Mouse (Mus musculus) brown adipose tissue, adult 24 weeks (tissue): ENCODE results near the gene Gadd45a. TPM values are rescaled to one million over a fixed set of nuclear protein-coding genes. Genes with fewer than 3 reads are reported as not detected.
"Not testable (repeated sequence)": the region's sequence is repeated elsewhere in the genome, so short reads cannot be mapped to it uniquely, and the experiment has no call there.

ENCODE experiments used
- H3K27ac ChIP-seq: fragments of 200-500 bp; replicated peaks from 2 replicates; pipeline ENCODE4 v1.5.1; 2012; ENCODE audit warnings: low read depth, mild to moderate bottlenecking, low read length
- H3K4me1 ChIP-seq: fragments of 200-500 bp; 2 replicates; pipeline ENCODE4 v1.6.1; 2012; ENCODE audit warnings: low read length, mixed read lengths; ENCODE audit not compliant: control insufficient read depth, insufficient read depth, insufficient read length
- H3K4me3 ChIP-seq: fragments of 200-500 bp; 2 replicates; pipeline ENCODE4 v1.5.1; 2012; ENCODE audit warnings: low read depth, mild to moderate bottlenecking, low read length, moderate library complexity; ENCODE audit not compliant: insufficient read depth
- polyA plus RNA-seq: library from polyadenylated mRNA; stranded (reverse); fragments of >200 nt; gene quantifications from 2 replicates; pipeline ENCODE4 v1.2.4, GENCODE M21; 2012; ENCODE audit not compliant: missing spikeins, insufficient read depth, insufficient read length

Gene Gadd45a
- polyA plus RNA-seq, 1 experiment = 6.2 TPM

- Histone ChIP-seq H3K4me1 (no peaks in the 10 kb centered on the region), H3K27ac (no peak overlapping the region), H3K4me3 (peak overlapping the region; percentile 88)
Observed at GRCm38 (mm10) chr6:67035388-67036299, 1.6 kb downstream of the Gadd45a start.

- Histone ChIP-seq H3K4me1 (no peaks in the 10 kb centered on the region), H3K27ac (no peak overlapping the region)
Observed at GRCm38 (mm10) chr6:67034331-67035130, 2.7 kb downstream of the Gadd45a start.

GRCm38 (mm10) chr6:67033604-67034003, 3.7 kb downstream of the Gadd45a start:
- Histone ChIP-seq H3K4me1 (no peaks in the 10 kb centered on the region), H3K27ac (no peak overlapping the region)

More at GRCm38 (mm10) chr6:67034331-67035130, 2.7 kb downstream of the Gadd45a start:
- H3K4me3 ChIP-seq = no peak overlapping the region

GRCm38 (mm10) chr6:67032972-67033371, 4.3 kb downstream of the Gadd45a start:
- not testable (repeated sequence) for H3K4me1 ChIP-seq, H3K4me3 ChIP-seq, H3K27ac ChIP-seq

More at GRCm38 (mm10) chr6:67033604-67034003, 3.7 kb downstream of the Gadd45a start:
- H3K4me3 ChIP-seq = no peak overlapping the region

DNA sequence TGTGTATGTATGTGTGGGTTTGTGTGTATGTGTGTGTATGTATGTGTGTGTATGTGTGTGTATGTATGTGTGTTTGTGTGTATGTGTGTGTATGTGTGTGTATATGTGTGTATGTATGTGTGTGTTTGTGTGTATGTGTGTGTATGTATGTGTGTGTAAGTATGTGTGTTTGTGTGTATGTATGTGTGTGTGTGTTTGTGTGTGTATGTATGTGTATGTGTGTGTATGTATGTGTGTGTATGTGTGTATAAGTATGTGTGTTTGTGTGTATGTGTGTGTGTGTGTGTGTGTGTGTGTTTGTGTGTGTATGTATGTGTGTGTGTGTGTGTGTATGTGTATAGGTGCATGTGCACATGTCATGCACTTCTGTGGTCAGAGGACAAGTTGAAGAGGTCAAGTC, 4.7 kb downstream of the Gadd45a start:
- not testable (repeated sequence) for H3K4me3 ChIP-seq, H3K27ac ChIP-seq, H3K4me1 ChIP-seq

- H3K27ac ChIP-seq = no peak overlapping the region
- H3K4me3 ChIP-seq = no peak overlapping the region
- no peaks in the 10 kb centered on the region for H3K4me1 ChIP-seq
Observed at GRCm38 (mm10) chr6:67030846-67031245, 6.4 kb downstream of the Gadd45a start.

GRCm38 (mm10) chr6:67030416-67030815, 6.8 kb downstream of the Gadd45a start:
- Histone ChIP-seq H3K4me3 (no peak overlapping the region), H3K4me1 (no peaks in the 10 kb centered on the region), H3K27ac (no peak overlapping the region)

- Histone ChIP-seq H3K4me3 (no peak overlapping the region), H3K4me1 (no peaks in the 10 kb centered on the region), H3K27ac (no peak overlapping the region)
Observed at GRCm38 (mm10) chr6:67029987-67030386, 7.3 kb downstream of the Gadd45a start.

DNA sequence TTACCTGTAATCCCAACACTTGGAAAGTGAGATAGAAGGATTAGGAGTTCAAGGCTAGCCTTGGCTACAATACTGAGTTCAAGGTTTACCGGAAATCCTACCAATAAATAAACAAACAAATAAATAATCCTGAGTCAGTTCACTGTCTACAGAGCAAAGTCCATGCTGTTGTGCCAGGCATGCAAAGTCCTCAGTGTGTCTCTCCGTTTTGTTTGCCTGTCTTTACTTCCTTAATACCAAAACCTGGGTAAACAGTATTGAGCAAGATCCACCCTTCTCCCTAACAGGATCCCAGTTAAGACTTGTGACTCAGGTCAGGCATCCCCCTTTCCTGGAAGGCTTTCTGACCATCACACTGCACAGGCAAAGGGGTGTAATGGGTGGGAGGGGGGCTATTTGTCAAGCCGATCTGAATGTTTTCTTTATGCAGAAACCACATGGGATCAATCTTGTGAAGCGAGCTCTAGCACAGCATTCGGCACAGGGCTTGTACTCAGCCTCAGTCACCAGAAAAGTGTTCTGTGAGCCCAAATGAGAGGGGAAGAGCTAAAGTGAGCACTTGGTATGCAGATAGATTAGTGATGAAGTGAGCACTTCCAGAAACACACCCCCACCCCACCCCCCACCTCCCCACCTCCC, 7.8 kb downstream of the Gadd45a start:
- Histone ChIP-seq H3K4me3 (no peak overlapping the region), H3K27ac (no peak overlapping the region), H3K4me1 (no peaks in the 10 kb centered on the region)

DNA sequence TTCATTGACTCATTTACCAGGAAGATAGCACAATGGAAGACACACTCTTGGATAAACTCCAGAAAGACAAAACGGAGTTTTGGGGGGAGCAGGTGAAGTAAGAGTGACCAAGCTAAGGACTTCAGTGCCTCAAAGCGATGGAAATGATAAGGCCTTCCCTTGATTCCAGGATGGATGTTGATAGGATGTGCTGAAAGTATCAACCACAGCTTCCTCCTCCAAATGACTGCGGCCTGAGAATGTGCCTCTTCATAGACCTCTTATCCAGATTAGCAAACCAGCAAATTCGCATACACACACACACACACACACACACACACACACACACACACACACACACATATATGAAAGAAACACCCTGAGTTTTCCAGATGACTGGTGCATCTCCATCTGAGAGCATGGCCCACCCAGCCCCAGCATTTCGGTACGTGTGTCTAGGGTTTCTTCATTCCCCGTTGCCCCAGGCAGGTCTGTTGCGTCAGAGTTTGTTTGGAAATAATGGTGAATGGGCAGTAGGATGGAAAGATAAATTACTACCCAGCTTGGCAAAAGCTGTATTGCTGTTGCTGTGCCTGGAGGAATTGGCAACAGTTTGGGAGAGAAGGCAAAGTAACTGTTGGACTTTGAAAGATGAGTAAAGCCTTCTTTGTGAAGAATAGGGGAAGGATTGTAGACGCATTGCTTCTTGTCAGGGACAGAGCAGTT, 9.7 kb downstream of the Gadd45a start:
- H3K27ac ChIP-seq = no peak overlapping the region
- H3K4me3 ChIP-seq = no peak overlapping the region
- no peaks in the 10 kb centered on the region for H3K4me1 ChIP-seq

- Histone ChIP-seq H3K4me3 (no peak overlapping the region), H3K4me1 (no peaks in the 10 kb centered on the region), H3K27ac (no peak overlapping the region)
Observed at GRCm38 (mm10) chr6:67026661-67027060, 10.6 kb downstream of the Gadd45a start.

GRCm38 (mm10) chr6:67023729-67024128, 13.5 kb downstream of the Gadd45a start:
- H3K4me1 ChIP-seq = no peaks in the 10 kb centered on the region
- H3K4me3 ChIP-seq = no peak overlapping the region

GRCm38 (mm10) chr6:67021308-67021707, 15.9 kb downstream of the Gadd45a start:
- no peak overlapping the region for H3K4me3 ChIP-seq
- no peaks in the 10 kb centered on the region for H3K4me1 ChIP-seq
- no peak overlapping the region for H3K27ac ChIP-seq

More at GRCm38 (mm10) chr6:67023729-67024128, 13.5 kb downstream of the Gadd45a start:
- H3K27ac ChIP-seq = no peak overlapping the region

GRCm38 (mm10) chr6:67019001-67019400, 18.3 kb downstream of the Gadd45a start:
- not testable (repeated sequence) for H3K4me3 ChIP-seq, H3K27ac ChIP-seq
- peaks cover 10% of the 10 kb centered on the region for H3K4me1 ChIP-seq
